Comparison of ENCODE assay signal across 8 mouse cellular contexts in the genomic region with DNA sequence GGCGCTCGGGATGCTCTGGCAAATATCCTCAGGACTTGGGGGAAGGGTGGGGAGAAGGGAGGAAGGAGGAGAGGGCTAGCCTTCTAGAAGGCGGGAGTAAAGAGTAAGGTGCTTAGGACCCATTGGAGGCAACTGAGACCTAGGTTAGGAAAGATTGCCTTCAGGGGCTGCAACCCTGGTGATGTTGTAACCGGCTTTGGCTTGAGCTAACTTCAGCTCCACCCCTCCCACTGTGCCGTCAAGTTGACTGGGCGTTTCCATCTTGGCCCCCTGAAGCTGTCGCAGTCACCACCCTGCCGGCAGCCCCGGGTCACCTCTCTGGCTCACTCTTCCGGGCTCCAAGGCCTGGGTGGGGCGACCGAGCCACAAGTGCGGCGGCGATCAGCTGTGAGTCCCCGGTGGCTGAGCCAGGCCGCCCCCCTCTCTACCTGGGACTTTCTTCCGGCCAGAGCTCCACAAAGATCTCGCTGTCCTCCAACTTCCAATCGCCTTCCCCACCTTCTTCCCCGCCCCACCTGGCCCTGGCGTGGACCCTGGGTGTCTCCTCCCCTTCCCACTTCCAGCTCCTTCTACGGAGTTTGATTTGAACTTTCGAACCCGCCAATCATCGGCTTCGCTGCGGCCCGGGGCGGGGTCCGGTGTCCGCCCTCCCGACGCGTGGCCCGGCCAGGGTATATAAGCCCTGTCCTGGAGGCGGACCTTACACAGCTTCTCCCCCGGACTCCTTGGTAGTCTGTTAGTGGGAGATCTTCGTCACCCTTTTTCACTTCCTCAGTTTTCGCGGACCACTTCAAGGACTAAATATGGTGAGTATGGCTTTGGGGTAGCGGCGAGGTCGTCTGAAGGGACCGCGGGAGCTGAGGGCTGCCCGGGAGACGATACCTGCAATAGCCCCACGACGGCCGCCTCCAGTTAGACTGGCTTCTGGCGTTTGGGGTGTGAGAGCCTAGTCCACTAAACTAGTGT. TPM values are rescaled to one million over a fixed set of nuclear protein-coding genes. Genes with fewer than 3 reads are reported as not detected.
DNase-seq lines count a peak whose midpoint lies in the region; ATAC-seq and TF ChIP-seq lines count a peak whose summit lies in the region.

TSS of gene Tuba1c (plus strand) at position 273 of the 966 bp plus-strand sequence.

- WGBS in forebrain, embryonic 13.5 days, result under 1% methylated on average over 51 of the region's 52 CpGs

- H3K9ac ChIP-seq in CH12.LX (ENCODE audit: insufficient read depth, low read depth), result peak within 1 kb of the TSS; percentile 78
- H3K9ac ChIP-seq in forebrain, embryonic 13.5 days, result peak within 1 kb of the TSS; percentile 66

- H3K27ac ChIP-seq in CH12.LX (ENCODE audit: insufficient read depth, low read depth), result peak within 1 kb of the TSS; percentile 84
- H3K27ac ChIP-seq in forebrain, embryonic 13.5 days, result no peak within 1 kb of the TSS

- H3K4me3 ChIP-seq in CH12.LX (replicated peaks in 1 of 3; ENCODE audit: low read depth in 2 of 3, low read length in 2 of 3, poor library complexity in 1 of 3), result peak within 1 kb of the TSS; percentile 69 to 91 (median 71)
- peak within 1 kb of the TSS; percentile 50 for H3K4me3 ChIP-seq in forebrain, embryonic 13.5 days

- H3K4me2 ChIP-seq in CH12.LX (ENCODE audit: insufficient read depth, low read depth, poor library complexity, severe bottlenecking), result peak within 1 kb of the TSS; percentile 80
- peak within 1 kb of the TSS; percentile 86 for H3K4me2 ChIP-seq in forebrain, embryonic 13.5 days

- peaks cover 4 to 26% of the 10 kb centered on the region in 2 experiments; a peak in 3 of 4 replicates for H3K4me1 ChIP-seq in CH12.LX (ENCODE audit: control insufficient read depth in 1 of 2, insufficient read depth in 2 of 2)
- H3K4me1 ChIP-seq in forebrain, embryonic 13.5 days, result peaks cover 45% of the 10 kb centered on the region

- peak; percentile 99 for TF ChIP-seq POLR2A in CH12.LX (IDR thresholded peaks at IDR 0.05; ENCODE audit: low read depth, low read length)

- TF ChIP-seq EP300 in CH12.LX (IDR thresholded peaks at IDR 0.05; ENCODE audit: low read length), result peak; percentile 56

- in situ Hi-C loops in CH12.LX (cut with MboI; ENCODE audit: low pct_ligation_motif_present, low pct_unique_long_range_greater_than_20kb, low sequenced_read_pairs), result no loop called here

- peak; percentile 99 for DNase-seq in CH12.LX (ENCODE audit: extremely low read depth)
- DNase-seq in adrenal gland, postnatal 25 days, result peak; percentile 95
- DNase-seq in layer of hippocampus, adult 9-11 months, result peak; percentile 78
- DNase-seq in lung, postnatal 14 days, result peak; percentile 93
- peak; percentile 94 for DNase-seq in ovary, postnatal 36 days (ENCODE audit: low spot score)
- peak; percentile 92 for DNase-seq in urinary bladder, postnatal 25 days (ENCODE audit: low spot score)

- peaks cover 9 to 20% of the 10 kb centered on the region in 2 experiments for H3K36me3 ChIP-seq in CH12.LX (replicated peaks in 1 of 2; ENCODE audit: control insufficient read depth in 1 of 2, insufficient read depth in 1 of 2, low read length in 1 of 2)
- peaks cover 9% of the 10 kb centered on the region; the same call in 1 of the 2 replicates for H3K36me3 ChIP-seq in forebrain, embryonic 13.5 days (ENCODE audit: poor library complexity, severe bottlenecking)

- peak; percentile 80 for ATAC-seq in forebrain, embryonic 13.5 days
- ATAC-seq in hematopoietic stem cell, adult 5-6 weeks (replicated peaks in 1 of 2; ENCODE audit: insufficient read depth in 1 of 2, low FRiP score in 2 of 2, low TSS enrichment in 1 of 2, low read depth in 1 of 2, poor library complexity in 2 of 2, severe bottlenecking in 2 of 2), result peak; percentile 82 to 83

- TF ChIP-seq CTCF in CH12.LX (conservative IDR thresholded peaks at IDR 0.05 in 1 of 2, IDR thresholded peaks at IDR 0.05 in 1 of 2; ENCODE audit: low read depth in 2 of 2, low read length in 2 of 2), result no peak

- H3K79me2 ChIP-seq in CH12.LX (replicated peaks; ENCODE audit: control insufficient read depth, extremely low read depth, insufficient read depth, poor library complexity, severe bottlenecking), result peaks cover 33% of the 10 kb centered on the region

- no peaks in the 10 kb centered on the region for H3K9me3 ChIP-seq in CH12.LX (replicated peaks; ENCODE audit: low read length)
- no peaks in the 10 kb centered on the region for H3K9me3 ChIP-seq in forebrain, embryonic 13.5 days (replicated peaks)

- H3K27me3 ChIP-seq in CH12.LX (replicated peaks), result no peaks in the 10 kb centered on the region
- H3K27me3 ChIP-seq in forebrain, embryonic 13.5 days, result 0 out of 2 replicates have a peak, but pooled peaks cover 2% of the 10 kb centered on the region

- dilution Hi-C loops in CH12.LX (cut with MboI; ENCODE audit: extremely low pct_ligation_motif_present, extremely low pct_unique_long_range_greater_than_20kb, low sequenced_read_pairs), result no loop called here

- TF ChIP-seq RAD21 in CH12.LX (IDR thresholded peaks at IDR 0.05; ENCODE audit: low read depth, low read length), result no peak

TF ChIP-seq in CH12.LX, 34 proteins besides CTCF, POLR2A, EP300 and RAD21:
- TF ChIP-seq TBP (conservative IDR thresholded peaks at IDR 0.05; ENCODE audit: low read depth, low read length), result peak; percentile 98
- peak; percentile 37; the same call in 1 of the 2 replicates for TF ChIP-seq MYC (IDR thresholded peaks at IDR 0.05; ENCODE audit: low read depth, low read length)
- no peak; the same call in 1 of the 2 replicates for TF ChIP-seq MAX (IDR thresholded peaks at IDR 0.05; ENCODE audit: low read length)
- no peak for TF ChIP-seq ZC3H11A (IDR thresholded peaks at IDR 0.05; ENCODE audit: low read depth, low read length)
- peak; percentile 99 for TF ChIP-seq POLR2AphosphoS2 (IDR thresholded peaks at IDR 0.05; ENCODE audit: low read depth, low read length)
- no peak; the same call in none of the 2 replicates for TF ChIP-seq HCFC1 (IDR thresholded peaks at IDR 0.05; ENCODE audit: low read depth, low read length)
- no peak for TF ChIP-seq GABPA (IDR thresholded peaks at IDR 0.05; ENCODE audit: insufficient replicate concordance, low read depth, low read length)
- TF ChIP-seq MXI1 (IDR thresholded peaks at IDR 0.05; ENCODE audit: low read depth, low read length), result peak; percentile 54; the same call in 1 of the 2 replicates
- TF ChIP-seq UBTF (IDR thresholded peaks at IDR 0.05; ENCODE audit: low read depth, low read length), result peak; percentile 70
- TF ChIP-seq RCOR1 (conservative IDR thresholded peaks at IDR 0.05; ENCODE audit: low read depth, low read length), result peak; percentile 52; the same call in 1 of the 2 replicates
- no peak for TF ChIP-seq CHD1 (IDR thresholded peaks at IDR 0.05; ENCODE audit: low read depth, low read length)
- TF ChIP-seq ZKSCAN1 (IDR thresholded peaks at IDR 0.05; ENCODE audit: borderline replicate concordance, low read depth, low read length), result no peak
- peak; percentile 50 for TF ChIP-seq ETS1 (conservative IDR thresholded peaks at IDR 0.05; ENCODE audit: low read depth, low read length)
- 0 out of 2 replicates have a peak, but pooled peaks have one; percentile 45 for TF ChIP-seq E2F4 (IDR thresholded peaks at IDR 0.05; ENCODE audit: insufficient replicate concordance, low read depth, low read length)
- TF ChIP-seq JUN (IDR thresholded peaks at IDR 0.05; ENCODE audit: insufficient read depth, low read depth, low read length), result peak; percentile 45; the same call in 1 of the 2 replicates
- TF ChIP-seq CHD2 (IDR thresholded peaks at IDR 0.05; ENCODE audit: low read length), result peak; percentile 32; the same call in 1 of the 2 replicates
- no peak; the same call in 1 of the 2 replicates for TF ChIP-seq JUND (conservative IDR thresholded peaks at IDR 0.05; ENCODE audit: low read depth, low read length)
- TF ChIP-seq MAFK (IDR thresholded peaks at IDR 0.05; ENCODE audit: insufficient replicate concordance, low read length), result no peak
- peak; percentile 79 for TF ChIP-seq ELF1 (IDR thresholded peaks at IDR 0.05; ENCODE audit: low read depth, low read length)
- no peak; the same call in 1 of the 2 replicates for TF ChIP-seq NRF1 (IDR thresholded peaks at IDR 0.05; ENCODE audit: low read depth, low read length)
- TF ChIP-seq ZMIZ1 (IDR thresholded peaks at IDR 0.05; ENCODE audit: low read depth, low read length), result peak; percentile 99
- peak; percentile 18; the same call in 1 of the 2 replicates for TF ChIP-seq SIN3A (IDR thresholded peaks at IDR 0.05; ENCODE audit: low read length)
- TF ChIP-seq MEF2A (IDR thresholded peaks at IDR 0.05; ENCODE audit: borderline replicate concordance, low read depth, low read length), result 0 out of 2 replicates have a peak, but pooled peaks have one; percentile 14
- peak; percentile 90 for TF ChIP-seq IRF4 (IDR thresholded peaks at IDR 0.05; ENCODE audit: low read depth, low read length)
- TF ChIP-seq TCF12 (IDR thresholded peaks at IDR 0.05; ENCODE audit: low read depth, low read length), result peak; percentile 72
- TF ChIP-seq ZNF384 (IDR thresholded peaks at IDR 0.05; ENCODE audit: low read depth, low read length), result no peak; the same call in 1 of the 2 replicates
- no peak for TF ChIP-seq PAX5 (IDR thresholded peaks at IDR 0.05; ENCODE audit: low read length)
- peak; percentile 100 for TF ChIP-seq NELFE (IDR thresholded peaks at IDR 0.05; ENCODE audit: low read depth, low read length)
- 0 out of 2 replicates have a peak, but pooled peaks have one; percentile 58 for TF ChIP-seq KAT2A (IDR thresholded peaks at IDR 0.05; ENCODE audit: insufficient replicate concordance, low read length)
- TF ChIP-seq USF1 (IDR thresholded peaks at IDR 0.05; ENCODE audit: low read depth, low read length), result no peak
- TF ChIP-seq BHLHE40 (IDR thresholded peaks at IDR 0.05; ENCODE audit: low read depth, low read length), result peak; percentile 12; the same call in 1 of the 2 replicates
- no peak for TF ChIP-seq USF2 (conservative IDR thresholded peaks at IDR 0.05; ENCODE audit: low read depth, low read length)
- no peak for TF ChIP-seq SMC3 (IDR thresholded peaks at IDR 0.05; ENCODE audit: low read depth, low read length)
- TF ChIP-seq MAZ (IDR thresholded peaks at IDR 0.05; ENCODE audit: low read depth, low read length), result peak; percentile 45; the same call in 1 of the 2 replicates

RNA-seq across cellular contexts. Expression of gene Tuba1c, which starts in this region (rescaled TPM):
- total RNA-seq in CH12.LX (2012; rRNA removed), result 178 and 229 TPM in 2 replicates
- total RNA-seq in CH12.LX (2014; rRNA removed), result 359 and 390 TPM in 2 replicates
- 183 and 220 TPM in 2 replicates for polyA plus RNA-seq in CH12.LX (2012; ENCODE audit: insufficient read length, low read depth)
- total RNA-seq in adrenal gland, postnatal 25 days (2021), result 286 and 303 TPM in 2 replicates
- polyA plus RNA-seq in forebrain, embryonic 13.5 days (2015; fragmentation: Nextera tagmentation; extraction: Ambion mirVana), result 97.6 and 102 TPM in 2 replicates
- 58.2 and 65.1 TPM in 2 replicates for total RNA-seq in hematopoietic stem cell, adult 5-6 weeks (2017)
